Mouse (Mus musculus): ENCODE measurements around the gene Dync1i1.

Gene Dync1i1

DNA sequence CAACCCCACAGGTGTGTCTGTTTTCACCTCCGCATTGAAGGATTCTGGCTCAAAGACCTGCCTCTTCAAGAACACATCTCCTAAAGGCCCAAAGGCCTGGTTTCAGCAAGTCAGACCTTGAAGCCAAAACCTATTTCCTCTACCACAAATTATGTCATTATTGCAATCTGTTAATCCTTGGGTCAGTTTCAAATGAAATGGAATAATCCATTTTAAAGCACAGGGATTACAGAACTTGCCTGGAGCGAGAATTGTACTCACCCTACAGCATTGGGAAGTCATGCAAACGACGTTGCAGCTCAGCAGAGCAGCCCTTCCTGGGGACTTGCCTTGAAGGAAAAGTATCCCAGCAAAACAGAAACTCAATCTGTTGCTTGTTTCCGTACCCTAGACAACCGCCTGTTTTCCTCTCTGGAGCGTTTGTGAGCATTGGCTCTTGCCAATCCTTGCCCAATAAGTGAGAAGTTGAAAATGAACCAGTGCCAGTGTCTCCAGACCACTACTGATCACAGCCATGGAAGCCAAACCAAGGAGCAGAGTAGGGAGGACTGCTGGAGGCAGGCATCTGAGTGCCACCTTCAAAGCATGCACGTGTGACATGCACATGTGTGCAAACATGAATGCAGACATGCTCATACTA, 241.5 kb downstream of the Dync1i1 start:
- DNase-seq (ENCODE audit: low spot score in 2 of 2): no peak

DNA sequence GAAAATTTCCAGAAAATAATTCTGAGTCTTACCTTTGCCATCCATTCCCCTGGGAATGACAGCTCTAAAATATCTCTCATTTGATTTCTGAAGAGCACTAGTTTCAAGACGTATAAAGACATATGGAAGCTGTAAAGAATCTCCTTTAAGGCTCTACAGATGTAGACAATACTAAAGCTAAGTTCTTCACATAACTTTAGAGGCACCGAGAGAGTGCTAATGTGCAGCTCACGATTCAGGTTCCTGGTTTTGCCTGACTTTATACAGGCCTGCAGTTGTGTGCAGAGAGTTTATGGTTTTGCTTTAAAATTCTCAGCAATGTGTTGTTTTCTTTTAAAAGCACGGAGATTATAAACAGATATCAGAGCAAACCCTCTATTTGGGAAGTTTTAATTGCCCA, 242.1 kb downstream of the Dync1i1 start:
- no peak for DNase-seq (ENCODE audit: low spot score in 2 of 2)

DNA sequence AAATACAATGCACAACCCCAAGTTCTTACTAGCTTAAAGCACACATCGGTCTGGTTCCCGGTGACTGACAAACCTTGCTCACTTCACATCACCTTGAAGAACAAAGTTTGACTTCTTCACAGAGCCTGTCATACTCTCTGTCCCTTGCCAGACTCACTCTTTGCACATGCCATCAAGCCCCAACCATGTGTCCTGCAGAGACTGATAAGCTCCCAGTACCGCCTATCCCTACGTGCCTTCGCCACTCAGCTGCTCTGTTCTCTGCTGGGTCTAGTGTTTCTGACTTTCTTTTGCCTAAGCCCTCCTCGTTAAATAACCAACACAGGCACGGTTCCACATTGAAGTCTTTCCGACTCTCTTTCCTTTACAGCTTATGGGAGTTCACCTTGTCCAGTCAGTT, 244.2 kb downstream of the Dync1i1 start:
- DNase-seq (ENCODE audit: low spot score in 2 of 2): no peak

DNA sequence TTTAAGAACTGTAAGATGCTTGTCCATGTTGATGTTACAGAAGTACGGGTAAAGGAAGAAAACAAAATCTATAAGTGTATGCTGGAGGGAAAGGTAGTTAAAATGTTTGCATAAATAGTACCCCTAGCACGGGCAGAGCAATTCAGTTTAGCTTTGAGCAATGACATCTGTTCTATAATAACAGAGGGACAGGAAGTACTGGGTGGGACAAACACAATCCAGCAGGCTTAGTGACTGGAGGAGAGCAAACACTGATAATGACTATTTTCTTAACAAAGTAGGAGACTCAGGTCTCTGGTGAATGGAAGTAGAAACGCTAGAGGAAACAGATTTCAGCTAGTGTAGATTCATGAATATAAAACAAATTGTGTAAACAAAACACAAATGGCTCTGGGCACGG, 250.8 kb downstream of the Dync1i1 start:
- no peak for DNase-seq (ENCODE audit: low spot score in 2 of 2)

DNA sequence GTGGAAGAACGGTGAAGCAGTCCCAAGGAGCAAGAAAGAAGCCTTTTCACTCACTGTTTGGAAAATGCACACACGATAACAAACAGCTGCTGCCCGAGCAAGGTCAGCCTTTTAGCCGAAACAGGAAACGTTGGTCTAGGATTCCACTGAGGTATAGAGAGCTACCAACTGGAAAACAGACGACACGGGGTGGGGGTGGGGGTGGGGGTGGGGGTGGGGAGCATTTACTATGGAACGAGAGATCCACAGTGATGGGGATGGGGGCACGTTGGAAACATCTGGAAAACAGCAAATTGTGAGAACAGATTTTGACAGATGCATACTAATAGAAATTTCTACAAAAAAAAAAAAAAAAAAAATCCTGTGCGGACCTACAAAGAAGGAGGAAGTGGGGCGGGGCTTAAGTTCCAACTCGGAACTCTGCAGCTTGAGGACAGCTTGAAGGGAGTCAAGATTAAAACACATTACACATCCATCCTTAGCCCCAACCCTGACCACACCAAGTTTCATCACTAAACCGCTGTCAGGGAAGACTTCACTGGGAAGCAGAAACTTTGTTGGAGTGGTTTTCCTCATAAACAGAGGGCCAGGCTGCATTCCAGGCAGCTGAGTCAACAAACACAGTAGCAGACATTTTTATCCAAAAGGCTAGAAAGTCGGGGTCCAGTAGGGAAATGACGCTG, 251.9 kb downstream of the Dync1i1 start:
- no peak for DNase-seq (ENCODE audit: low spot score in 2 of 2)

DNA sequence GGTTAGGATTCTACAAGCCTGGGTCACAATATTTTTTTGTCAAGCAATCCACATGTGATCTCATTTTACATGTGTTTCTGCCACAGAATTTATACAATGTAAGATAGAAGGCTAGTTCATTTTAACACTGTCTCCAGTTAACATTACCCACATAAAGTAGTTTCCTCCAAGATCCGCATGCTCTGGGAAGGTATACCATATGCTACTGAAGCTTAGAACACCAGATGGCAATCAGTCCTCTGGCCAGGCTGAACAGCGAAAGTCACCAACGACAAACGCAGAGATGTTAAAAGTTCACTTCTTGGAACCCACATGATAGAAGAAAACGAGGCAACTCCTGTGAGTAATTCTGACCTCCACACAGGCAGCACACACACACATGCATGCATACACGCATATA, 265.8 kb downstream of the Dync1i1 start:
- DNase-seq (ENCODE audit: low spot score in 2 of 2): no peak

DNA sequence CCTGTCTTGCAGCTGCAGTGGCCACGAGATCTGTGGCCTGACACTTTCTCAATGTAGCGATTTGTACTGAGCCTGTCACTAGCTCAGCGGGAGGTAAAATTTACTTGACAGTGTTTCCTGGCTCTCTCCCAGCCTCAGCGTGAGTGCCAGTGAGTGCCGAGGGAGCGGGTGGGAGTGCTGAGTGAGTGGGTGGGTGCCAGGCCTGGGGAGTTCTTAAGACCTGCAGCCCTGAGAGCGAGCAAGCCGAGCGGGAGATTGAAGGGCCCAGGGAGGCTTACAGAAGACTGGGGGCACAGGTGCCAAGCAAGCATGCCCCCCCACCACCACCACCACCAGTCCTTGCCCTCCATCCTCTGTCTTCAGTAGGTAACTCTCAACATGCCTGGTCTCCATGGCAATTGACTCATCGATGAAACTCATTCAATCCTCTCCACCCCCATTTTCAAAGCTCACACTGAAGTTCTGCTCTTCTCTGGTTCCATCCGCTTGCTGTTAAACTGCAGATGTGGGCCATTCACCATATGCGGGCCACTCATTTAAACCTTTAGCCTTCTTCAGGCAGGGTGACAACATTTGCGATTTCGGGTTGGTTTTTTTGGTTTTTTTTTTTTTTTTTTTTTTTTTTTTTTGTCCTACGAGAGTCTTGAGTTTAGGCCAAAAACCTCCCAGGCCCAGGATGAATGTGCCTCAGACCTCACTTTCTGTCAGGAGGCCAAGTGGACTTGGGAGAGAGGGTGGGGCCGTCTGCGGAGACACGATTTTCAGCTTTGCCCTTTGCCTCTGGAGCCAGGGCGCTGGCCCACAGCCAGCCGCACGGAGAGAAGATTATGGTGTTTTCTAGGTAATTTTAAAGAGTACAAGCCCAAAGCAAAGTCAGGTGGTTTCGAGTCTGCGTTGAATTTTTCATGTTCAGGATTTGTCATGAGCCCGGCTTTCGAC, 266.6 kb downstream of the Dync1i1 start:
- DNase-seq (ENCODE audit: low spot score in 2 of 2): peak; percentile 42 to 44

DNA sequence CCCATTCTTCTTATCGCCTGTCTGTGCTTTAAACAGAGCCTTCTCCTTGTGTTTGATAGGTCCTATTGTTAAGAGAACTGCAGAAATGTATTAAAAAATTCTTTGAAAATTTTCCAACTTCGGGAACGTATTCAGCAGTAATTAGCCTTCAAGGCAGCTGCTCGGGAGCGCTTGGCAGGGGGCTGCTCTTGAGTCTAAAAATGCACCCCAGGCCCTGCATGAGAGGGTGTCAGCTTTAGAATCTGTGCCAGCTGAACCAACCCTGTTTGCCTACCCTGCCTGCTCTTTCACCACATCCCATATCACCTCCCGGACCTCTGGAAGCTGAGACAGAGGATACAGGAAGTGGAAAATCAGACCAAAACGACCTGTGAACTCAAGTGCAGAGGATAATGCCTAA, 267.6 kb downstream of the Dync1i1 start:
- DNase-seq (ENCODE audit: low spot score in 2 of 2): no peak

DNA sequence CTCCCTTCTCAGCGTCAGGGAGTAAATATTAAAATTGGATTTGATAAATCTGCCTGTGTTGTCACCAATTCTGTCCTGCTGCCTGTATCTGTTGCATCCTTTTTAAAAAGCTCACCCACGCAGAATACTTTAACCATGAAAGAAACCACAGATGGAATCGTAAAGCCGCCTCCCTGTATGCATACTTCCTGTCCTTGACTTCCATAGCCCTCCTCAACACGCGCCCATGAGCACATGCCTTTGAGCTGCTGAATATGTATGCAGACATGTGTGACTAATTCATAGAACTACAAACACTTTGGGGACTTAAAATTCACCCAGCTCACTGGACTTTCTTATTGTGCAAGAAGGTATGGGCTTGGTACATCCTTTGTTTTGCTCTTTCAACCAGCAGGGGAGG, 272.1 kb downstream of the Dync1i1 start:
- no peak for DNase-seq (ENCODE audit: low spot score in 2 of 2)

DNA sequence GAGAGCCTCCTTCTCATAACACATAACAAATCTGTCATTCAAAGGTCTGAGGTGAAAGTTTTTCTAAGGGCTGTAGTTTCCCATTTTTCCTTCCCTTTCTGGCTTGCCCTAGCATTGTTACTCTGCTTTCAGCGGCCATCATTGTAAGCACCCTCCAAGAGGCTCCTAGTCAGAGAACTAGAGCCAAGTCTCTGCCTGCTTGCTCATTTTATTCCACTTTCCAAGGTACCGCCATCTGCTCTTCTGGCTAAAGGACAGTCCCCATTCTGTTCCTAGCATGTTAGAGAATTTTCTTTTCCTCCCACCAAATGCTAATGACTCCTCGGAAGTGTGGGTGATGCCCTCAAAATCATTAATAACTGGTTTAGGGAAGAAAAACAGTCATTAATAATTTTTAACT, 276.6 kb downstream of the Dync1i1 start:
- DNase-seq (ENCODE audit: low spot score in 2 of 2): no peak

DNA sequence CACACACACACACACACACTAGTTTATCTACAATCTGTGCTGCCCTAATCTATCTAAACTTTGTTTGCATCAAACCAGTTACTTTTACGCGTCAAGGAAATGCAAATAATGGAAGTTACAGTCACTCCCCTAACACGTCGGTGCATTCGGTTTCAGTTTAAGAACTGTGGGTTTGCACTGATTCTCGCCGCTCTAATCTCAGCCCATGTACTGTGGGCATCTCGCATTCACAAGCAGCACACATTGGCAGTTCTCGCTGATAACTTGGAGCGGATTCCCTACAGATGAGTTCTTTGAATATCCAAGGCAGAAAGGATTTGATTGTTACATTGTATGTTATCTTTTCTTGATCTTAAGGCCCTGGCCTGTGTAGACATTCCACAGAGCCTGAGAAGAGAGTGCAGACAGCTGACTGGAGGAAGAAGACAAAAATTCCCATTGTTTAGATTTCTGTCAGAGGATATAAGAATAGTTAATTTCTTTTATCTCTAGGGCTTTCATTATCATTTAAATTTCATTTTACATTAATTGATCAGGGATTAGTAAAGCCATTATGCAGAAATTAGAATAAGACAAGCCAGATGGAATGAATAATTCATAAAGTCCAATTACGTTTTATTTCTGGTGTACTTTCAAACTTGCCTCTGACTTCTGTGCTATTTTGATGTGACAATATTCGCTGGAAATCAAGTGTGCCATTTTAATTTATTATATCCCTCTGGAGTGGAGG, 279.5 kb downstream of the Dync1i1 start:
- no peak for DNase-seq (ENCODE audit: low spot score in 2 of 2)

DNA sequence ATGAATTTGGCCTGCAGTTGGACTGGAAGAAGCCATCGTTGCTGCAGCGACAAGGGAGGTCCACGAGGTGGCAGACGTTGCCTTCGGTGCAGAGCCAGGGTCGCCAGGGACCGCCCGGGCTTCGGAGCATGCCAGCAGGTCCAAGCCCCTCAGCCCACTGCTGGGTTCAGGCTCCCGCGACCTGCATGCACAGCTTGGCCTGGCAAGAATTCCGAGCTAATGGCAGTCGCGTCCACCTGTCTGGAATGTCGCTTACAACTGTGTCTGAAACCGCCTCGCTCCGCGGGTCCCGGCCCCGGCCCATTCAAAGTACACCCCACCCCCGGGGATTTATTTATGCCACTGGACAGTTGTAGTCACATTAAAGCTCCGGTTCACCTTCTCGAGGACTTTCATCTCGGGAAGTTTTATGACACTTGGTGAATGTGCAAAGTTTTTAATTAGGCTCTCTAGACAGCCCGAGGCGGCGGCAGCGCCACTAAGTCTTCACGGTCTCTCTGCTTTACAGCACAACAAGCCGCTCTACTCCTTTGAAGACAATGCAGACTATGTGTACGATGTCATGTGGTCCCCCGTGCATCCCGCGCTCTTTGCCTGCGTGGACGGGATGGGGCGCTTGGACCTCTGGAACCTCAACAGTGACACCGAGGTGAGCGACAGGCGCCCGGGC, 280.5 kb downstream of the Dync1i1 start:
- DNase-seq (ENCODE audit: low spot score in 2 of 2): peak; percentile 56 to 58

DNA sequence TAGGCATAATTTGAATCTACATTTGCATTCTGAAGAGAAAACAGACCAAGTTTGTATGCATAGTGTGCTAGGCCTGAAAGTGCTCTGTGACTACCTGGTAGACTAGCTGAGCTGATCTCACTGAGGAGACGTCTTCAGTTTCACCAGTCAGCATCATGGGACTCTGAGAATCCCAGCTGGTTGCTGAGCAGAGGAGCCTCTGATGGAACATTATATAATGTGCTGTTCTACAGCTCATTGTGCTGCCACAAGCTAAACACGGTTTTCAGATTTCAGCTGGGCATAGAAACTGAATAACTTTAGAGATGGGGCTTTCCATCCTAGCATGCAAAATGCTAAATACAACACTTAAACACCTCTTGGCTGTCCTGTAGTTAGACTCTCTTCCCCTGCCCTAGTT, 285.9 kb downstream of the Dync1i1 start:
- peak in 1 of 2 experiments; percentile 24 for DNase-seq (ENCODE audit: low spot score in 2 of 2)

DNA sequence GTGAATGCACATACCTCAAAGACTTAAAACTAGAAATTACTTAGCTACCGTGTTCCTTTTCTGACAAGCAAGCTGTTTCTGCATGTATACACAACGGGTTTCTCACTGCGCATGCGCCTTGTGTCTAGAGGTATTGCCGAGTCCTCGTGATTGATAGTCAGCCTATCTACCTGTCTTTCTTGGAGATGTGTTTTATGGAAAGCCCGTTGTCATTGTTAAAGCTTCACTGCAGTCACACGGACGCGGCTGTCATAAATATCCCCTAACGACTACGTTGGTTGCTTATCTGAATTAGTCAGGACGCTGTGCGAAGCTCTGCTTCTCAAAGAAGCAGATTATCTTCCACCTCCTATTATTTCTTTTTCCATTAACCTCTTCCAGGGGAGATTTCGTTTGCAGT, 290.2 kb downstream of the Dync1i1 start:
- peak in 1 of 2 experiments; percentile 14 for DNase-seq (ENCODE audit: low spot score in 2 of 2)

DNA sequence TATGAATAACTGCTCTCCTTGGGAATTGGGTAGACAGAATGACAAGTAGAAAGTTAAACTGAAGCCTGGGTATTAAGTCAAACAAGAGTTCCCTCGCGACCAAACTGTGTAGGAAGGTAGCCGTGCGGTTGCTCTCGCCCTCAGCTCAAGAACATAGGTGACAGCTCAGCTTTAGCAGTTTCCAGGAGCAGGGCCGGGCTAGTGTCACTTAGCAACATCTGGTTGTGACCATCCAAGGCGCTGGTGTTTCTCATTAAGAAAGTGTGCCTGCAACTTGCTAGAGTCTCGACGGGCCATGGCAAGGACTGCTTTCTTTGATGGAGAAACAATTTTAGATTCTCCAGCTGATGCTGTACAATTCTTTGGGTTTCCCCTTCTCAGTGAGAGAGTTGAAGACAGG, 291.5 kb downstream of the Dync1i1 start:
- no peak for DNase-seq (ENCODE audit: low spot score in 2 of 2)

DNA sequence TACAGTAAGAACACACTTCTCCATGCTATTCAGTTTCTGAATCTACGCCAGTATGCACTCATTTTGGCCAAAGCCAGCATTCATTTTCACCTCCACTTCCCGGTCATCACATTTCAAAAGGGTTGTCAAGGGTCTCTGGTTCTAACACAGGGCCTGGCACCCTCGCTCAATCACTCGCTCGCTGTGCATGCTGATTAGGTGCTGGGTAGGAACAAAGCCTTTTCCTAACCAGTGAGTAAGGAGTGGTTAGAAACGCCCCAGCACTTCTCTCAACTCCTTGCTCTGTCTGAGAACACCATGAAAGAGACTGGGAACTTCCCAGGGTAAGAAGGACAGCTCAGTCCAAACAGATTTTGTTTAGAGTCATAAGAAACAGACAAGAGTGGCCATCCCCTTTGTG, 298.5 kb downstream of the Dync1i1 start:
- DNase-seq (ENCODE audit: low spot score in 2 of 2): no peak

DNA sequence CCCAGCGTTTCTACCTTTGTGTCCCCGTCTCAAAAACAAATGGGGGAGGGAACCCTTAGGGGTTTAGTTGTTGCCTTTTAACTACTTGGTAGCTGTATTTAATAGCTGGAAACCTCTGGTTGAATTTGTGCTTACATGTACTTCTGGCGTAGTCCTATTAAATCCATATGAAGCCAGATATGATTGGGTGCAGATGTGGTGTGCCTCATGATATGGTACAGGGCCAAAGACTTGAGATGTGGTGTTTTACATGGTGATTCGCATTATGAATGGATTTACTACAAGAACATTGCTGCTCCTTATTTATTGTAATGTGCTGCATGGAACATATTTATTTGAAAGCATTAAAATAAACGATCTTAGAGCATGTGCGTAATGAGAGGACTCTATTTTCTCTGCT, 302.2 kb downstream of the Dync1i1 start:
- no peak for DNase-seq (ENCODE audit: low spot score in 2 of 2)

DNA sequence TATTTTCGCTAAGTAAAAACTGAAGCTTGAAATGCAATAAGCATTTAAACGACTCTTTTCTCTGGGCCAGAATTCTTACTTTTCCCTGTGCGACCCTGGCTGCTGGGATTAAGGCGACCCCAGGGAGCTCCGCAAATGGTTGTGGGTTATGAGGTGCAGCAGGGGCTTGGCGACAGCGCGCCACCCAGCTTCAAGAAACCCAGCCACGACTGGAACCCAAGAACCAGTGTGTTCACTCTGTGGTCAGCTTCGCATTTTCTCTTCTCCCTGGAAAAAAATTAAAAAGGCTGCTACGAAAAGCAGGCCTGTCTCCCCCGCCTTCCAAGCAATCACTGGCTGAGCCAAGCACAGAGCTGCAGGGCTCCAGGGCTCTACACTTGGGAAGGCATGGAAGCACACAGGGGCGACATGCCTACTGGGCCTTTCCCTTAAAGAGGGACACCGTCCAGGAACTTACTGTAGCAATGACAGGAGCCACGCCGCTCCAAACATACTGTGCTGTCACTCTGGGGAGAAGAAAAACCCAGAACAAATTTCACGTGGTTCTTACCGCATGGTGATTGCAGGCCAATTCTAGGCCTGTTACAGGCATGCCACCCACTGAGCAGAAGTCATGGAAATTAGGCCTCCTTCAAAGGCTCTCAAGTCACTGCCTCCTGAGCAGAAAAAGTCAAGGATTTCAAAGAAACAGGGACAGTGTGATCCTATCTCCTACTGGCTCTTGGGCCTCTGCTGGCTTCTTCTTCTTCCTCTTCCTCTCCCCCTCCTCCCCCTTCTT, 313.5 kb downstream of the Dync1i1 start:
- no peak for DNase-seq (ENCODE audit: low spot score in 2 of 2)

DNA sequence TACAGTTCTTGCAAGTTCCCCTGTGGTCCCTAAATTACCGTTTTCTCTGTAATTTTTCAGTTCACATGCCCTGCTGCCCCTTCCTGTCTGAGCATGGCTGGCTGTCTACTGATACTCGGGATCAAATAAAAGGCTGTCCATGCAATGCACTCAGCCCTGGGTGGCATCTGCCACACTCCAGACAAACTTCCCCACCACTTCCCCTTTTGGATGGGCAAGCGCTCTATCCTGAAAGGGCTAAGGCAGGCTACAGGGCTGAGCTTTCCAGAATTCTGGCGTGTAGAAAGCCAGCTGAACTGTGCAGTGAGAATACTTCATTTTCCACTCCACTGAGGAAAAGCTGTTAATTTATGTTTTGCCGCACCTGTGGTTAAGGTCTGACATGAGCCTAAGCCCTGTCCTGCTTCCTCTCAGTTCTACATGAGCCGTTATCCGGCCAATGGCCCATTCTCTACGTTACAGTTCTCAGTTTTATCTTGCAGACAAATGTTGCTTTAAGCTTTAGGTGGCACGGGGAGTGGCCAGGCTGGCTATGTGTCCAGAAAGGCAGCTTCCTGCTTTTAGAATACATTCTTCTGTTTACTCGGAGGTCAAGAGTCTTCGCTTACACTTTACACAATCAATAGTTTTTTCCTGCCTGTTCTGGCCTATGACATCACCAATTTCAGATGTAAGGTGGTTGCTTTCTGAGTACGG, 321.4 kb downstream of the Dync1i1 start:
- no peak for DNase-seq (ENCODE audit: low spot score in 2 of 2)

DNA sequence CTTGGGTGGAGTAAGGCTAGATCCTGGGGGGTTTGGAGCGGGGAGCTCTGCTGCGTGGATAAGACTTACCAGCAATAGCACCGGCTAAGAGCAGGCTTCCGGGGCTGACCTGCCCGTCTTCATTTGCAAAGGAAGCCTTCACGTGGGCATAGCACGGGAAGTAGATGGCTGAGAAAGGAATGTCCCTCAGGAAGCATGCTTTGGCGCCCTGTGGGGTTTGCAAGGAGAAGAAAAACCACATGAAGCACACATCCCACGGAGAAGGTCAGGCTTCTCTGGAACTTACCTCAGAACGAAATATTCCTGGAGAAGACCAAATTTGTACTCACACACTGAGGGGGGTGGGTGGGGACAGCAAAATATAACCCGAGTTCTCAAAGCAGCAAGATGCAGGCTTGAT, 327.3 kb downstream of the Dync1i1 start:
- no peak for DNase-seq (ENCODE audit: low spot score in 2 of 2)
